Mouse (Mus musculus): ENCODE measurements around the gene Gm29423. TPM values are rescaled to one million over a fixed set of nuclear protein-coding genes. Genes with fewer than 3 reads are reported as not detected.
"Not testable (repeated sequence)": the region's sequence is repeated elsewhere in the genome, so short reads cannot be mapped to it uniquely, and the experiment has no call there.

Gene Gm29423
- not detected in 2 replicates for polyA plus RNA-seq (2016; fragmentation: Nextera tagmentation; extraction: Ambion mirVana)

- H3K27me3 ChIP-seq (ENCODE audit: insufficient read depth, poor library complexity, severe bottlenecking); H3K4me1 ChIP-seq (replicated peaks); H3K27ac ChIP-seq; DNase-seq (ENCODE audit: low spot score); H3K36me3 ChIP-seq; H3K4me3 ChIP-seq; H3K9me3 ChIP-seq: not testable (repeated sequence)
- WGBS, result no CpG with 5 or more reads among the region's 2 CpGs
These were observed at the start of gene Gm29423, which contains the start of gene Gm29644 for GRCm38 (mm10) chrY:70303187-70303586. Gene Gm29423, minus strand, starts transcription at chrY:70303287. Gene Gm29644, minus strand, starts transcription at chrY:70303343.

DNA sequence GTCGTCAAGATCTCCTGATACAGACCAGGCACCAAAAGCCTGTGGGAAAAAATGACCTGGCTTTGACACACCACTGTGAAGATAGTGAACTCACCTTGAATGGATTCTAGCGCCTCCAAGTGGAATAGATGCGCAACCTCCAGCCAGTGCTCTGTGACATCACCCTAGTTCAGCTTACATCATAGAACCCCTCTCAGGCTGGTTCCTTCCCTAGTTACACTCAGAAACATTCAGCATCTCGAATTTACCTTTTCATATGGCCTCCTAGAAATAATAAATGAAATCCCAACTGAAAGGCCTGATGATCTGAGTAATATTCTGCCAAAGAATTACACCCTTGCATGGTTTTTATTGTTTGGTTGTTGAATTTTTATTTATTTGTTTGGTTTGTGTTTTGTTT lies 29.5 kb downstream of the Gm29423 start, which contains the start of gene Gm21118:
Gene Gm21118 (minus strand): TSS at position 101 of the 400 bp plus-strand sequence.
- H3K4me3 ChIP-seq; H3K27me3 ChIP-seq (ENCODE audit: insufficient read depth, poor library complexity, severe bottlenecking); DNase-seq (ENCODE audit: low spot score); H3K36me3 ChIP-seq; H3K4me1 ChIP-seq (replicated peaks); H3K9me3 ChIP-seq; H3K27ac ChIP-seq: not testable (repeated sequence)
- no CpG with 5 or more reads among the region's 4 CpGs for WGBS

Other genes starting within 250 kb of the Gm29423 start
- not detected in 2 replicates for gene Gm21118, start 29.6 kb downstream of the Gm29423 start, polyA plus RNA-seq (2016; fragmentation: Nextera tagmentation; extraction: Ambion mirVana)
- gene Gm29644, start 56 bp upstream of the Gm29423 start, polyA plus RNA-seq (2016; fragmentation: Nextera tagmentation; extraction: Ambion mirVana), result not detected in 2 replicates
- gene Gm20888, start 138.6 kb upstream of the Gm29423 start, polyA plus RNA-seq (2016; fragmentation: Nextera tagmentation; extraction: Ambion mirVana), result not detected in 2 replicates

All from hindbrain, embryonic 10.5 days (tissue).